Mouse (Mus musculus) retina, postnatal 1 day (tissue): ENCODE results near the gene Dlg2.
A peak's percentile ranks its signal among the peaks of the same experiment; 100 is the strongest.

ENCODE experiments used
- DNase-seq: peaks from one replicate; pipeline ENCODE4 v3.0.0-alpha.2; 2012

Dlg2 gene

DNA sequence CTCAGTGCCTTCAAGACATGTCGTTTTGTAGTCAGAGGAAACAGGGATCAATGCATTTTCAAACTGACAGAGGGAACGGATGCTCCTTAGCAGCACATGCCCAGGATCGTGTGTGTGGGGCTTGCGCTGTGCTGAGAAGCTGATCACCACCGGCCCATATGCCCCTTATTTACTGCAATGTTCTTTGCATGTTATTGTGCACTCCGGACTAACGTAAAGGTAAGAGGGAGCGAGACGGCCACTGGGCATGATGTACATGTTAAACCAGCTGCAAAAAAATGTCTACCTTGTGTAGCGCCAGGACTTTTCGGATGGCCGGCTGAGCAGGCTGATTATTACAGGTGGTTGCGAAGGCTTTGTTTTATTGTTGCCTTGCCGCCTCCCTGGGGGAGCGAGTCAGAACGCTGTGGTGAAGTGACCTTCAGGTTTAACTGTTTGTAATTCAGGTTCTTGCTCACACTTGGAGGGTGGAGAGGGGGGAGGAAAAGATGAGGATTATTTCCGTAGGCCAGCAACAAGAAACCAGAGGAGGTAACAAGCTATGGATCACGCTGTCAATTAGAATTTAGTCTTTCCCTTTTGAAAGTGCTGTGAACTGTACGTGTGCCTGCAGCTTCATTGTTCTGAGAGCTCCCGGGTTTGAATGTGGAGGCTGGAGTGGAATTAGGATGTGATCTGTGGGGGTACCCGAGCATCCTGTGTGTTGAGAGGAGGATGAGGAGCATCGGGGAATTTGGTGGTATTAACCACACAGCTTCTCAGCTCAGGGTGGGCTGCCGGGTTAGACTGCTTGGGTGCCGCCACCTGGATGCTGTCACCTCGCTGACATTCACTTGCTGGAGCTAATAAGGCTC is 614.6 kb downstream of the Dlg2 start:
- peak; percentile 43 for DNase-seq

DNA sequence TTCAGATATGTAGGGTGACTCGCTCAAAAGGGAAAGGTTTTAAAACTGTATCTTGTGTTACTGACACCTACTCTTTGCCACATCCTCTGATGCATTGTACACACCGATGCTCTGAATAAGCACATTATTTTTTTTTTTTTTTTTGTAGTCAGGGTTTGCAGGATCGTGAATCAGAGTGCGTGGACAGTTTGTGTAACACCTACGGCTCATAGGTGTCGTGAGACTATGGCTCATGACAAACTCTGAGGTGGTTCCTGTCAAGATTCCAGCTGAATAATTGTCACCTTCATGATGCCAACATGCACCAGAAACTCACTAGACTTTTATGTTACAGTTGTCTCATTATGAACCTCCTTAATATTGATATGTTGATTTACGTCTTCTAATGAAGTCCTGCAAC is 620.0 kb downstream of the Dlg2 start:
- DNase-seq: no peak

DNA sequence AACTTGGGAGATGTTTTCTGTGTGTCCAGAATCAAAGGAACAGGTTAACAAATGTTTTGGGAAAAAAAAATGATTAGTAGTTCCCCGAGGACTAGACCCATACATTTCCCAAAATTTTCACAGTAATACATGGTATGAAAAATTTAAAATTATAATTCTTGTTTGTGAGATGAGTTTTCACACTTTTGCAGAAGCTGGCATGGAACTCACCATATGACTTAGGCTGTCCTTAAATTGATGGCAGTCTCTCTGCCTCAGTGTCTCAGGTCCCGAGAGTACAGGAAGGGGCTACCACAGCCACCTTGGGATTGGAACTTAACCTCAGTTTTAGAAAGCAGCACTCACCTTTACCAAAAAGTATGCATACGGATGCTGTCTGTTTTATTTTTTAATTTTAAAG is 622.0 kb downstream of the Dlg2 start:
- no peak for DNase-seq

DNA sequence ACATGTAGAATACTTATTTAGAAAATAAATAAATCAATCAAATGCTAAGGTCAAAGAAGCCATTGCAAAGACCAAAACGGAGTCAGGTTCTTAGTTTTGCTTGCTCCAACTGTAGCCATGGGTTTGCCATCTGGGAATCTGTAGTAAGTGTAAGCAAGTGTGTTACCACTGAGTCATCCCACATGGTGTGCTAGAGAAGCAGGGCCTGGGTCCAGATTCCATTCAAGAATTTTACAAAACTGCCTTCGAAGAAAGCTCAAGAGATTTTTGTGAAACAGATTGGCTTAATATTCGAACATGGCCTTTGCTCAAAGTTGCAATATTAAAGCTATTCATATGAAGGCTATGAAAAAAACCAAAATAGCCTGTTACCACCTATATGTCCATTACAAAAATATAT is 633.1 kb downstream of the Dlg2 start:
- DNase-seq: no peak

DNA sequence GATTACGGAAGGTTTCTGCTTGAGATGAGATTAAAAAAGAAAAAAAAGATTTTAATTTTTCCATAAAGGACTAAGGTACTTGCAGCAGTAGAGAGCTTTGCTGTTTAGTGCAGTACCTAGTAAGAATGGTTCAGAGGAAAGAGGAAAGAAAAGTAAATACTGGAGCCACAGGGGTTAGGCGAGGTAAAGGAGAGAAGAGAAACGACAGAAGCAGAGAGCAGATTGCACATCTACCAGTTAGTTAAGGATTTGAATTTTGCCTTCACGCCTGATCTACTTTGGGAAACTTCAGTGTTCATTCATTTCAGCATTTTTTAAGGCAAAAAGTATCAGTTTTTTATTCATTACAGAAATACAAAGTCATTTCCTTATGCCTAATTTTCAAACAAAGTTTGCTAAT is 655.7 kb downstream of the Dlg2 start:
- DNase-seq: no peak

DNA sequence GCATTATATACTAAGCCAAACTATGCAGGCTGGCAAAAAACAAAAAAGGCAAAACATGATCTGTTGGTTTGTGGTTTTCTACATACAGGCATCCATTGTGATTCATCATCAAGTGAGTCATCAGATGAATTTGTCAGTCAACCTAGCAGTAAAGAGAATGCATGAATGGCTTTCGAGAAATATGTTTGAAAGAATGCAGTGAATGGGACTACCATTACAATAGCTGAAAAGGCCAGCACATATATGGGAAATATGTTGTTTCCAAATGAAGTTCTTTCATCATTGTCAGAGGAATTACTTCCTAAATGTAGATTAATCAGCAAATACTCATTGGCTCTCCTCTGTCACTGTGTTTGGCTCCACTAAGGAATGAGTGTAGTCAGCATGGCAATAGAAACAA is 677.6 kb downstream of the Dlg2 start:
- DNase-seq: no peak

DNA sequence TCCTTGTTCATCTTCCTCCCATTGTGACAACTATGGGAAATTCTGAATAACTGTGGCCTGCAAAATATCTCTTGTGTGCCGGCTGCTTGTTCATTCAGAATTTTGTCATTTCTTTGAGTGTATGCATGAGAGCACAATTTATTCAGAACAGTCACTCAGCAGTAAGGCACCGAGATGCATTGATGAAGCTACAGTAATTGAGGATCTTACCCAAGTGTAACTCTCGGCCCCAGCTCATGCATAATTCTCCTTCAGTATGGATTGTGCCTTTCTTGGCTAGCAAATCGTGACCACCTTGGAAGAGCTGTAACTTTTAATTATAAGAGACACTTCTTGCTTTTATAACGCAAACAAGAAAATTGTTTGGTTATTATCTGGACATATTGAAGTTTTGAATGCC is 682.7 kb downstream of the Dlg2 start:
- DNase-seq: peak; percentile 5

DNA sequence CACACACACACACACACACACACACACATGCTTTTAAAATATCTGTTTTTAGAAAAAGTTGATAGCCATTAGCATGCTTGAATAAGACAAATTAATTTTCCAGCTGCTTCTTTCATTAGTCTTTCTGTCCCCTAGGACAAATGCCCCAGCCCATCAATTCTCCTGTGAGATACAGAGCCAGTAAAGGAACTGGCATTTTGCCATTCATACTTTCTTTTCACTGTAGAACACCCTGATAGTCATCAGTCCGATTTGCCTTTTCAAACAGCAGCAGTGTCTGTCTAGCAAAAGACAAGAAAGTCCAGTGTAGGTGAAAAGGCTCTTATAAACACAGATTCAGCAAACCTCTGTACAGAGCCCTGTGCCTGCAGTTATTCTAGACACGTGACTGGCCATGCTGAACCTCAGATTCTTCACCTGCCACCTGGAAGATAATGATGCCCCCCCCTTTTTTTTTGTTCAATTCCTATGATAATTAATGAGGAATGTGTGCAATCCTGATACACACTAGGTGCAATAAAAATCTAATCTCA is 685.2 kb downstream of the Dlg2 start:
- no peak for DNase-seq

DNA sequence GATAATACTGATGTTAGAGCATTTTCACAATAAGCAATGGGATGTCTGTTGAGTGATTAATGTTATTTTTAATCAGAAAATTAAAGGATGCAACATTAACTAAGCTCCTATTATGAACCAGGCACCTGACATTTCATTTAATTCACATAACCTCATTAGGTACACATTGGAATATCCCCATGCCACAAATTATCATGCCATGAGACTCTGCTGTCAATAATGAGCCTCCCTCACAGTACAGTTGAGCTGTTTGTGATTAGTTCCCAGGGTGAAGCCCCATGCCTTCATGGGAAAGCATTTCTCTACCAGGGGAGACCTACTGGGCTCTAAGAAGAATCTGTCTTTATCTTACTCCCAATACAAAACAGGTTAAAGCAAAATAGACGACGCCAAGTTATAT is 697.1 kb downstream of the Dlg2 start:
- DNase-seq: no peak

DNA sequence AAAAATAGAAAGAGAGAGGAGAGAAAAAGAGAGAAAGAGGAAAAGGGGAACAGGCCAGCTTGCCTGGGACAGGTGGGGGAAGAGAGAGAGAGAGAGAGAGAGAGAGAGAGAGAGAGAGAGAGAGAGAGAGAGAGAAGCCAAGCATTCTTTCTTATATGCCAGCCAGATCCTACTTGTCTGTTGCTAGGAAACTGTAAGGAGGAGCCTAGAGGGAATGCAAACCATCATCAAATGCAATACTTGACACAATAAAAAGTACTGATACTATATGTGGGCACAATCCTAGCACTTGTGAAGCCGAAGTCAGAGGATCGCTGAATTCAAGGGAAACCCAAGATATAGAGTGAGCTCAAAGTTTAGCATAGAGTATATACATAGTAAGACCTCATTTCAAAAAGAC is 711.7 kb downstream of the Dlg2 start:
- no peak for DNase-seq

DNA sequence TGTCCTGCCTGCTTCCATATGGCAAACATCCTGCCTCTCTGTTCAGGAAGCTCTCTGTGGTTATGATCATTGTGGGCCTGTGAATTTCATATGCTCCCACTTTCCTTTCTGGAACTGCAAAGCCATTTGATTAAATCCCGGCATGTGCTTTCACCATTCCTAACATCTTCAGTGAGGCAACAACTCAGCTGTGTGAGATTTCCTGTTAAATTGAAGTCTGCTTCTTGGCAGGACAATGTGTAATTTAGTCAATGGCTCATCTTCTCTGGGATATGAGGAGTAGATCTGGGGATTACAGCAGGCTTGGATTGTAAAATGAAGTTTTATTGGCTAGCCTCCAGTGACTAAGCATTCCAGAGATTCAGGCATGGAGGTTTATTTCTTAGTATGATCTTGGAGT is 722.9 kb downstream of the Dlg2 start:
- DNase-seq: no peak

DNA sequence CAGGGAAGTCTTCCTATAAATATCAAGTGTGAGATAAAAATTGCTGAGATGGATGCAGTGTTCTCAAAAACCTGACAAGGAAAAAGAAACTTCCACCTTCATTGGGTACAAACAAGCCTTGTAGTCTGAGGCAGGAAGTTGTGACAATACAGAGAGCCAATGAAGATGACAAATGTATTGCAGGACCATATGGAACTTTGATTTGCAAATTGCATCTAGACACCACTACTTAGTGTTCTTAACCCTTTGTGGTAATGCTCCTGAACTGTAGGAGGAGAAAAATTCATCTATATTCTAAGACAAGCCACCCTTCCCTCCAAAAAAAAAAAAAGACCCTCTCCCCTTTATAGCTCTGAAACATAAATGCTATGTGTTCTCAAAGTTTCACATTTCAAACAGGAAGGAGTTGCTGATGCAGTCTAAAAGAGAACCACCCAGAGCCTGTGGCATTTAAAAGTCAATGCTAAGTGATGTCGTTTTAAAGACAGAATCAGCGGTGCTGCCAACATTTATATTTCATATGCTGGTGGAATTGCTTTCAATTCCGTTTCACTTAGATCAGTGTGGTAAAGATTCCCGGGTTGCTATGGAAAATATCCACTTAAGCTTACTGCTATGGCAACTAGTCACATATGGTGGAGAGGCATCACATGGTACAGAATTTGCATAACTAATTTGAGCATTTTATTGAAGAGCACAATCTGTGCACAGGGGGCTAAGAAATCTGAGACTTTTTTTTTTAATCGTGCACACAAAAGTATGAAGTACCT is 731.8 kb downstream of the Dlg2 start:
- peak; percentile 12 for DNase-seq

DNA sequence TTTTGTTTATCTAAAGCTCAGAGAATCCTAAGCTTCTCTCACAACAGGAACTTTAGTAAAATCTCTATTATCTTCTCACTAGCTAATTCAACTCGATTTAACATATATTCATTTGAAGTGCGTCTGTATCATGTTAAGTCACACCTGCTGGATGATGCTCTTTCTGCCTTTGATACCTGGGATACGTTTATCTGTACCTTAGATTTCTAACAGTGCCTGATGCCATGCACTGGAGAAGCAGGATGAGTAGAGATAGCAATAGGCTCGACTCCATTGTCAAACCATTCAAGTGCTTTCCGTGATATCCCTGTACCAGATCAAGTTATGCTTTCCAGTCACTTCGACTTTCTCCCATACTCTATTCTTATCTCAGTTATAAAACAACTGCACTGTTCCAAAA is 732.5 kb downstream of the Dlg2 start:
- no peak for DNase-seq

DNA sequence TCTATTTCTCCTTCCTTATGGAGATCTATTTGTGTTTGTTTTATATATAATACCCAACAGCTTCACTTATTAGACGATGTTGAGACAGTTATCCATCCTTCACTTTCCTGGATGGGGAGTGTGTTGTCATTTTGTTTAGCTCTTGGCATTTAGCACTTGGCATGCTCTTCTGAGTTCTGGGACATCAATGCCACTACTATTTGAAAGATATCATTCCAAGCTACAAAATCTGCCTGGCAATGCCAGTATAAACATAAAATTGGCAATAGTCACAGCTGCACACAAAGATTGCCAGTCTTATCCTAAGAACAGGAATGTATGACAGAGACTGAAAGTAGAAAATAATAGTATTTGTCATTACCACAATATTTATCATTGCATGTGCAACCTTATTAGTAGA is 735.8 kb downstream of the Dlg2 start:
- no peak for DNase-seq

DNA sequence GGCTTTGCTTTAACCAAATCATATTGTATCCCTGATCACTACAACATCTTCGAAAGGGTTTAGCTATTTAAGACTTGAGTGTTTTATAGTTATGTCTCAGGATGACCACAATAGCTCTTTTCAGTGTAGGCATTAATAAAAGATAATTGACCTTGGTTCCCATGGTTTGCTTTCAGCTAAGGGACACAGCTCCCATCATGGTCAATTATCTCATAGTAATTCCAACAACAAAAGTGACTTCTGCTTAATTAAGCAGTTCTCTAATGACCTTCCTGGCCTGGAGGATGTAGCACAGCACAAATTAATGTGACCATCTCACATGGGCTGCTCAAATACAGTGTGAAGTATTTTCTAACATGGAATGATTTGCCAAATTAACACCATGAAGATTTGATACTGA is 738.4 kb downstream of the Dlg2 start:
- DNase-seq: peak; percentile 81

DNA sequence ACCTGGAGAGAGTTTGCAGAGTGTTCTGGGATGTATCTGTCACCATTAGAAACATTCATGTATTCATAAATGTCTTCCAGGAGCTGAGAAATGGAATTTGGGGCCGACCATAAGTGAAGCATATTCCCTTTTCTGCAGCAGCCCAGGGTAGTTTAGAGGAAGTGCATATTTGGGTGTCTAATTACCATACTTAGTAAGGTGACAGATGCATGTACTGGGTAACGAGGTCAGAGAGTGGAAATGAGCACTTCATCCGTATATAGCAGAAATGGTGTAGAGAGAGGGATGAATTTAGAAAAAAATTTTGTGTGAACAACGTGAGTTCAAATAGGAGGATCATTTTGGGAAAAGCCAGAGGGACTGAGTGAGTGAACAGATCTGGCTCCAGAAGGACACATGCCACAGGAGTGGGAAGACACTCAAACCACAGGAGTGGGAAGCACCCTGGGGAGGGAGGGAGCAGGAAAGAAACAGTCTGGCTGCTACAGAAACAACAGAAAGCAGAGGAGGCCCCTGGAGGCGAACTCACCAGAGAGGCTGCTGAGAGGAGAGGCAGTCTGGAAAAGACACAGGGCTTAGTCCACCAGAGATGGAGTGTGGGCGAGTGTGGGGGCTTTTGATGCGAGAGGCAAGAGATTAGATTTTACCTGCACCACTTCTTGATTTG is 742.0 kb downstream of the Dlg2 start:
- peak; percentile 7 for DNase-seq

DNA sequence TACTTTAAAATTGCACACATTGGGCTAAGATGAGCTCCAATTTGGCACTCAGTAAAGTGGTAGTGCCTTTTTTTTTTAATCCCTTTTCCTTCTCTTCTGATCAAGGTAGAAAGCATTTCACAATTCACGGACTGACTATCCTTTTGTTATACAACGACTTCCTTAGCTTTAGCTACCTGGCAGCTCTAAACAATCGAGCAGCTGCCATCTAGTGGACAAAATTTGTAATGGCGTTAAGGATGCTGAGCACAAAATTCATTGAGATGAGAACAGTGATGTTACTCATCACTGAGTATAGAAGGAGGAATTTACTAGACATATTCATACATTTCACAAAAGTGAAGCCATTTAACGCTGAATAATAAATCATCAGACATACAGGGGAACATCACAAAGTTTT is 750.0 kb downstream of the Dlg2 start:
- peak; percentile 81 for DNase-seq

DNA sequence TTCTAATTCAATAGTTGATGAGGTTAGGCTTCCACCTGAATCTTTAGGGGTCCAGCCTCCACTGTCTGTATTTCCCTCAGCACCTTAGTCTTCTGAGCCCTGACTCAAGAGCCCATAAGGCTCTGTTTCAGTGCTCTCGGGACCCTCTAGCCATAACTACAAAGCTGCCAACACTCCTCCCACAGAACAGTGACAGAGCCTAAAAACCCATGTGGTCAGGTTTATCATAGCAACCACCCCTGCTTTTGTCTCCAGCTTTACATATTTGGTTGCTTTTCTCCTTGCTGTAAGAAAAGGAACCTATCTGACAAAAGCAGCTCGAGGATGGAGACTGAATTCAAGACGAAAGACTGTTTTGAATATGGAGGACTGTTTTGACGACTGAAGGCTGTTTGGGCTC is 765.2 kb downstream of the Dlg2 start:
- no peak for DNase-seq

DNA sequence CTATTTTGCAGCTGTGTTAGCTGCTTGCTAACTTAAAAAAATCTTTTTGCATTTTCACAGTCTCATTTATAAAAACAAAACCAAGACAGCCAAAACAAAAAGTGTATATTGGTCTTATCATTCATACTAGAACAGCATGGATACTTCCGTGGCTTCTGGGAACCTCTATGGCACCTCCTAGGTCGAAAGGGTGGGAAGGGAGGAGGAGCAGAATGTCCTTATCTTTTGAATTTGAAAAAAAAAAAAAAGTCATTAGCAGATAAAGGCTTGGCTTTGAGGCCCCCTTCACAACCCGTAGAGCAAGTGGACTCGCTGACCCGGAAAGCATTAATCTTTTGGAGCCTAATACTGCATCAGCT is 785.2 kb downstream of the Dlg2 start:
- DNase-seq: no peak

DNA sequence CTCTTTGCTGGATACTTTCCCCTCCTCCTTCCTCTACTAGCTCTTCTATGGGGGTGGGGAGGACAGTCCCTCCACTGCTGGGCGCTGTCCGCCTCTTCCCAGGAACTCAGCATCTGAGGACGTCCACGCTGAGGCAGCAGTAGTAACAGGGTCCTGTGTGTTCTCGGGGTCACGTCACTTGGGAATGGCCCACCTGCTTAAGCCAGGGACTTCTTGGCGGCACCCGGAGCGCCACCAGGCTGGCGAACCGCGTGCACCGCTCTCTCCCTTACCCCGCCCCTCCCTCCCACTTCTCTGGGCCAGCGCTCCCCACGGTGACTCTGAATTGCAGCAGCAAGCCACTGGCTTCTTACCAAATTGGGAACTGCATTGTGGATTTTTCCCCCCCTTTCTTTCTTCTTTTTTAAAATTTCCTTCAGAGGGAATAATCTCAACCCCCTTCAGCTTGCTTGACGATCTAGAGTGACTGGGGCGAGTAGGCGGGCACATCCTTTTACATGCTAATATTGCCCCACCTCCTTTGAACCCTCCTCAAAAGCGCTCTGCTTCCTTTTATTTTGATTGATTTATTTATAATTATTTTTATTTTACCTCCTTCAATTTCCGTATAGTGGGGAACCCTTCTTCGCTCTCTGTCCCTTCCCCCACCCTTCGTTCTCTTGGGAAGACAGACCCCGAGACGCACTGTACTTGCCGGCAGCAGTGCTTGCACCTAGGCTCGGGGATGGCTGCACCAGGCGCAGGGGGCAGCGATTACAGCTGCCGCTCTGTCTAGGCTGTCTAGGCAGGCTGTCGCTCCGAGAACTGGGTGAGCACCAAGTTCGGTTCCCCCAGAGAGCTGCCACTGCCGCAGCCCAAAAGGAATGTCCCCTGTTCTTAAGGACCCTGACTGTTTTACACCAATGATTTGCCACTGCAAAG is 785.8 kb downstream of the Dlg2 start:
- peak; percentile 74 for DNase-seq

DNA sequence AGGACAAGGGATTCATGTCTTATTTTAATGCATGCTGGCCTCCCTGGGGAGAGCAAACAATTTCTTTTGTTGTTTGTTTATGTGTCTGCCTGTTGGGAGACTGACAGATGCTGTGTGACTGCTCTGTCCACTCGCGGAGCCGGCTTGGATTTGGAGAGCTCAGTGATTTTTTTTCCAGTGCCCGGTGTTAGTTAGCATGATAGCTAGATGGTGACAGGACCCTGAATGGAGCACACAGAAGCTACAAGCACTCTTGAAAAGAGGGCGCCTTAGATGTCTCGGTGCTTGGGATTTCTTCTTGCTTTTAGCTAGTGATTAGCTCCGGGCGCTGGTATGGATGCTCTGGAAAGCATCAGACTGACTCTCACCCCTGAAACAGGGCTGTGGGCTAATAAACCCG is 786.5 kb downstream of the Dlg2 start:
- peak; percentile 44 for DNase-seq

DNA sequence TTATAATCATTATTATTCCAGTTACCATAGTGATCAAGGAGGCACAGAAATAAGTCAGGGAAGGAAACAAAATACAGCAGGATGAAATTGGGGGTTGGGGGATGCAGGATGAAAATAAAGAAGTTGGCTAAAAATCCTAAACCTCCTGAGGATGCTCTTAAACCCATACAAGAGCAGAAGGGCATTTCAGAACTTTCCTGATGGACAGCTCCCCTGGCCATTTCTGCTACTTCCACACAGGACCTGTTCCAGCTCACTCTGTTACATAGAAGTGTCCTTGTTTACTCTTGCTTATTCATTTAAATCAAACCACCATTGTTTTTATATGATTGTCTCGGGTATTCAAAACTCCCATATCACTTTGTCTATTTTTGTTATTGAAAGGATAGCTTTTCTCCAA is 791.3 kb downstream of the Dlg2 start:
- peak; percentile 60 for DNase-seq

DNA sequence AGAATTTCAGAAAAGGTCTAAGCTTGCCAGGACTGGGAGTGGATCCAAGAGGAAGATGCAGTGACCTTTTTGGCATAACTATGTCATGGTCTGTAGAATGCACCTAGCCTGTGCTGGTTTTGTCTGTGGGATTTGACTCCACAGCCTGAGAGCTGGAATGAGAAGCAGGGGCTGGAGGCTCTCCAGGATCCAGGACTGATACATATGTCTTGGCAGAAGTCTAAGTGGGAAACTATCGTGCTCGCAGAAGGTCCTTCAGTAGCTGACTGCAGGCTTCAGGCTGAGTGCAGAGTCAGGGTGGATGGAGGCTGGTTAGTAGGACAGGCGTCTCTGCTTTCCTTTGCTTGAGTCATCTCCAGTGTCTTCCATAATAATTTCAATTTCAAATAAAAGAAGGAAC is 807.7 kb downstream of the Dlg2 start:
- no peak for DNase-seq
